Mouse (Mus musculus) forebrain, postnatal 0 days (tissue): ENCODE measurements at regions not wholly inside any gene's neighbourhood (a gene's known extent, or its start where the extent isn't known, plus 50 kb on each side); places are given as distances from the start of the nearest gene placed in this dataset.

Experiments used
- ATAC-seq: fragments of 200-750 bp; cut with Nextera tagmentation; 2 replicates; pipeline ENCODE4 v1.8.0; 2017; ENCODE audit warnings: mild to moderate bottlenecking, moderate library complexity
- DNase-seq: peaks from one replicate; pipeline ENCODE4 v3.0.0-alpha.2; 2015
- H3K27ac ChIP-seq: fragments of 300-500 bp; sonication (generic); 2 replicates; pipeline ENCODE4 v1.5.1; 2014; ENCODE audit warnings: low read depth, mild to moderate bottlenecking, antibody characterized with exemption, low read length, moderate library complexity, mixed read lengths
- H3K27me3 ChIP-seq: fragments of 300-500 bp; sonication (generic); 2 replicates; pipeline ENCODE4 v1.6.1; 2014; ENCODE audit warnings: mild to moderate bottlenecking, low read length, mixed read lengths; ENCODE audit not compliant: insufficient read depth
- H3K36me3 ChIP-seq: fragments of 300-500 bp; sonication (generic); 2 replicates; pipeline ENCODE4 v1.6.1; 2014; ENCODE audit warnings: mild to moderate bottlenecking, moderate library complexity; ENCODE audit not compliant: insufficient read depth
- H3K4me1 ChIP-seq: fragments of 300-500 bp; sonication (generic); 2 replicates; pipeline ENCODE4 v1.6.1; 2014; ENCODE audit warnings: antibody characterized with exemption; ENCODE audit not compliant: insufficient read depth
- H3K4me2 ChIP-seq: fragments of 300-500 bp; sonication (generic); 2 replicates; pipeline ENCODE4 v1.6.1; 2014; ENCODE audit warnings: low read depth, mild to moderate bottlenecking, moderate library complexity
- H3K4me3 ChIP-seq: fragments of 300-500 bp; sonication (generic); 2 replicates; pipeline ENCODE4 v1.5.1; 2014; ENCODE audit warnings: low read depth, low read length, mixed read lengths
- H3K9ac ChIP-seq: fragments of 300-500 bp; sonication (generic); 2 replicates; pipeline ENCODE4 v1.6.1; 2014; ENCODE audit warnings: mild to moderate bottlenecking
- H3K9me3 ChIP-seq: fragments of 300-500 bp; sonication (generic); 2 replicates; pipeline ENCODE4 v1.6.1; 2016; ENCODE audit warnings: low read length
- CTCF ChIP-seq: sonication (generic); IDR thresholded peaks from 2 replicates; pipeline ENCODE4 v1.5.1; 2016; ENCODE audit warnings: antibody characterized with exemption, control low read depth, low read depth
- WGBS: fragments of 180-500 bp; shearing (Covaris S2); extraction: QIAGEN DNeasy Blood & Tissue Kit; methylation state at CpG from one replicate; pipeline ENCODE4 v1.1.7; 2014; 5-methylcytosine and 5-hydroxymethylcytosine counted together

DNA sequence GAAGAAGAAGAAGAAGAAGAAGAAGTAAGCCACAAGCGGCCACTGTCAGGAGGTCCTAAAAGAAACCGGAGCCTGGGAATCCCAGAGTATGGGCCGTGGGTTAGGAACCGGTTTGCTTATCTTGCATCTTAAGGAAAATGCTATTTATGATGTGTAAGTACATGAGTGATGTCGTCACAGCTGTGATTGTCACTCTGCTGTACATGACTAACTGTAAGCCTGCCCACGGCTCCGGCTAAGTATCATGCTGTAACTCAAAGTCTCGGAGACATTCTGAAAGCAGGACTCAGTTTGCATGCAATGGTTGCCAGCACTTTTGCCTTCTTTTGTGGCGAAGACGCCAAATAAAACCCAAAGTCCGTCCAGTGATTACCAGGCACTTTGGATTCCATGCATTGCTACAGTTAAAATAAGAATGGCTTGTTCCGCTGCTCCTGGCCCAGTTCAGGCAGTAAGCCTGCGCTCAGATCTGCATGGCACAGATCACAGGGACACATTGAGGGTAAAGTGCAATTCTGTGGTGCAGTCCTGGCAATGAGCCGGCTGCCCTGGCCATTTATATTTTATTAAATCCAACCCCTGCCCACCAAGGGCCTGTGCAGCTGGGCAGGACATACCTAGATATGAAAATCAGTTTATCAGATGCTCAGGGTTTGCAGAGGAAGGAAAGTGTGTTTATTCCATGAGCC, 98.6 kb downstream of the Utp6 start:
- H3K36me3 ChIP-seq: no peaks in the 10 kb centered on the region
- no peaks in the 10 kb centered on the region for H3K27me3 ChIP-seq
- no peak for DNase-seq
- no peak overlapping the region for H3K9ac ChIP-seq
- ATAC-seq: no peak
- H3K4me2 ChIP-seq: no peak overlapping the region
- no peaks in the 10 kb centered on the region for H3K9me3 ChIP-seq
- 80% methylated on average over 14 of the region's 14 CpGs for WGBS
- no peak overlapping the region for H3K4me3 ChIP-seq
- no peak for TF ChIP-seq CTCF
- no peak overlapping the region for H3K27ac ChIP-seq
- no peaks in the 10 kb centered on the region for H3K4me1 ChIP-seq

DNA sequence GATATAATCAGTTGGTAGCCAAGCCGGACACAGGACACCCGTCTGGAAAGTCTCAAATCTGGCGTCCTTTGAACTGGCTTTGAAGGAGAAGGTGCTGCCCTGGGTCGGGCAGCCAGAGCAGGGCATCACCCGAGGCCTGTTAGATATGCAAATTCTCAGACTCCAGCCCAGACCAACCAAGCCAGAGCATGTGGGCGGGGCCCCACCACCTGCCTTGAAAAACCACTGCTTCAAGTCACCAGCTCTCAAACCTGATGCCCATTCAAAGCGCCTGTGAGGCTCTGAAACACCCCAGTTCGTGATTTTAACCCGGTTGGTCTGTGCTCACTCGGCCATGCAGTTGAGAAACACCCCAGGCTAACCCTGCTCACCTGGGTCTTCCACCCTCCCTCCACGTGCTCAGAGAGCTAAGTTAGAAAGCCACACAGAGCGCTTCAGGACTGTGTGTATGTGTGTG, 101.6 kb downstream of the Utp6 start:
- Histone ChIP-seq H3K36me3 (no peaks in the 10 kb centered on the region), H3K4me2 (no peak overlapping the region), H3K4me1 (no peaks in the 10 kb centered on the region), H3K27ac (no peak overlapping the region), H3K9me3 (no peaks in the 10 kb centered on the region), H3K4me3 (no peak overlapping the region), H3K27me3 (no peaks in the 10 kb centered on the region), H3K9ac (no peak overlapping the region)
- DNase-seq (no peak), ATAC-seq (no peak)
- 32% methylated on average over 12 of the region's 12 CpGs for WGBS
- TF ChIP-seq CTCF: no peak

DNA sequence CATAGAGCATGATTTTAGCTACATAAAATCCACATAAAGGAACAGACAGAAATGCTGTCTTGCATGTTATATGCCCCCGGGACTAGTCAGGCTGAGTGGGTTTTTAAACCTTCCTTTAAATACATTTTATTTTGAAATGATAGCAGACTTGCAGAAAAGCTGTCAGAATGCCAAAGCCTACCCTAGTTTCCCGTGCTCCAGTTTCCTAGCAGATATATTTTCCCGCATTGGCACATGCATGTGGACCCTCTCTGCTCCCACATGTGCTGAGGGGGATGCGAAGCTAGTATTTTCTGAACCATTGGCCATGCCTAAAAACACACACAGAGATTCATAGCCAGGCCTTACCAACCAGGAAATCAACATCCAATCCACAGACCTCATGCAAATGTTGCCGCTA, 105.8 kb downstream of the Utp6 start:
- ATAC-seq (no peak), DNase-seq (peak; percentile 52)
- WGBS: 59% methylated on average over 5 of the region's 5 CpGs
- H3K4me2 ChIP-seq: no peak overlapping the region
- H3K36me3 ChIP-seq: no peaks in the 10 kb centered on the region
- no peaks in the 10 kb centered on the region for H3K4me1 ChIP-seq
- H3K9ac ChIP-seq: no peak overlapping the region
- H3K9me3 ChIP-seq: no peaks in the 10 kb centered on the region
- H3K27ac ChIP-seq: no peak overlapping the region
- no peak for TF ChIP-seq CTCF
- H3K27me3 ChIP-seq: no peaks in the 10 kb centered on the region
- H3K4me3 ChIP-seq: no peak overlapping the region

DNA sequence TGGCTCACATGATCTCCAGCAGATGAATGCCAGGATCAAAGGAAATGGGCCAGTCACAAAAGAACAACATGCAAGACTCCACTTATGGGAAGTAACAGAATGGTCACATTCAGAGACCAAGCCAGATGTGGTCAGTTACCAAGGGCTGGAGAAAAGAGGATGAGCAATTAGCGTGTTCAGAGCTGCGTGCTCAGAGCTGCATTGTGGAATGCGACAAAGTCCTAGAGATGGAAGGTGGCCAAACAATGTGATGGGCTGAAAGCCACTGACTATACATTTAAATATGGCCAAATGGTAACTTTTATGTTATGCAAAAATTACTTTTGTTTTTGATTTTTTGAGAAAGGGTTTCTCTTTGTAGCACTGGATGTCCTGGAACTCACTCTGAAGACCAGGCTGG, 112.6 kb downstream of the Utp6 start:
- no peak overlapping the region for H3K9ac ChIP-seq
- H3K36me3 ChIP-seq: no peaks in the 10 kb centered on the region
- H3K4me1 ChIP-seq: no peaks in the 10 kb centered on the region
- no peak for DNase-seq
- H3K4me3 ChIP-seq: no peak overlapping the region
- 65% methylated on average over 3 of the region's 3 CpGs for WGBS
- no peaks in the 10 kb centered on the region for H3K9me3 ChIP-seq
- no peak overlapping the region for H3K4me2 ChIP-seq
- no peak overlapping the region for H3K27ac ChIP-seq
- no peak for ATAC-seq
- no peaks in the 10 kb centered on the region for H3K27me3 ChIP-seq
- TF ChIP-seq CTCF: no peak

DNA sequence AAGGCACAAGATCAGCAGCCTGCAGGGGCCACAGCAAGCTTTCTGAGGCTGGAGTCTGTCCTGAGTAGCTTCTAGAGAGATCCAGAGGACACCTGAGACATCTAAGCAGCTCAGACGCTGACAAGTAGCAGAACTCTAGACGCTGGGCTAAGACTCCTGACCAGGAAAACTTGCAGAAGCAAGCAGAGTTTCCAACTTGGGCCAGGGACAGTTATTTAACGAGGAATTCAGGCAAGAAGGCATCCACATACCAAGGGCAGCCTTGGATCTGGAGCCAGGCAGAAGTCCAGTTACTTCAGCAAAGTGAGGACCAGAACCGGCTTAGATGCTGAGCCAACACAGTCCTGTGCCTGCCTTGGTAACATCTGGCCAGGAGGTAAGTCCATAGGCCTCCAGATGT, 117.8 kb downstream of the Utp6 start:
- ATAC-seq (no peak), DNase-seq (no peak)
- TF ChIP-seq CTCF: no peak
- H3K27me3 ChIP-seq: no peaks in the 10 kb centered on the region
- no peak overlapping the region for H3K9ac ChIP-seq
- no peak overlapping the region for H3K4me2 ChIP-seq
- H3K9me3 ChIP-seq: no peaks in the 10 kb centered on the region
- H3K4me3 ChIP-seq: no peak overlapping the region
- no peak overlapping the region for H3K27ac ChIP-seq
- WGBS: 84% methylated on average over 4 of the region's 4 CpGs
- H3K4me1 ChIP-seq: no peaks in the 10 kb centered on the region
- H3K36me3 ChIP-seq: no peaks in the 10 kb centered on the region

DNA sequence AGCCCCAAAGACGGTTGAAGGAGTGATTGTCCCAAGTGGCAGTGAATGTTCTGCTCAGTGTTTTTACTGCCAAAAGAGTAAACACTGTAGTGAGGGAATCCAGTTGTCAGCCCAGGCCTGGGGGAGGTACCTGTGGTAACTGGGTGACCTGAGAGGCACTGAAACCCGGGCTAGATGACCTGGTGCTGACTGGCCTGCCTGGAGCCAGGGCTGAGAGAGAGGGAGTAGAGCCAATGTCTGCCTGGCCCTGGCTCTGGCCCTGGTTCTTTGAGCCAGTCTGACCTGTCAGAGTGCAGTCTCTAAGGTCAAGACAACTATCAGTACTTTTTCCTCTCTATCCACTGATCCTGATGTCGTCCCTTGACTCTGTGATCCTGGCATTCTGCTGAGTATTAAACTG, 119.2 kb downstream of the Utp6 start:
- 72% methylated on average over 3 of the region's 3 CpGs for WGBS
- Histone ChIP-seq H3K27ac (no peak overlapping the region), H3K27me3 (no peaks in the 10 kb centered on the region), H3K4me1 (no peaks in the 10 kb centered on the region), H3K9me3 (no peaks in the 10 kb centered on the region), H3K4me3 (no peak overlapping the region), H3K4me2 (no peak overlapping the region), H3K9ac (no peak overlapping the region), H3K36me3 (no peaks in the 10 kb centered on the region)
- no peak for TF ChIP-seq CTCF
- ATAC-seq: no peak
- no peak for DNase-seq

DNA sequence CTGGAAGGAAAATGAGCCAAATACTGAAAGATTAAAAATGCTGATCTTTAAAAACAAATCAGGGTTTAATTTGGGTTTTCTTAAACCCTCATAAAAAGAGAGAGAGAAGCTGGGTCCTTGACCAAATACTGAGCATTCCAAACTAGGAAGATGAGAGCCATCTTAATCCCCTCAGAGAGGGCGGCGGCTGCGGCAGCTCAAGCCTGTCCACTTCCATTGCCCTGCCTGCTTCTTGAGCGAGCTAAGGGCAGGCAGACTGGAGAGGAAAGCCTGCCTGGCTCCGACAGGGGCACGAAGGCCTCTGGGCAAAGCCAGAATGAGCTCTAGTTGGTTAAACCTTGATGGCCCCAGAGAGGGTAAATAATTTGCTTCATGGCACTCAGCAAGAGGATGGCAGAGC, 122.2 kb downstream of the Utp6 start:
- ATAC-seq: no peak
- H3K9me3 ChIP-seq: no peaks in the 10 kb centered on the region
- H3K4me1 ChIP-seq: no peaks in the 10 kb centered on the region
- H3K27me3 ChIP-seq: no peaks in the 10 kb centered on the region
- no peak for DNase-seq
- no peak for TF ChIP-seq CTCF
- H3K9ac ChIP-seq: no peak overlapping the region
- 79% methylated on average over 6 of the region's 6 CpGs for WGBS
- no peak overlapping the region for H3K4me2 ChIP-seq
- no peak overlapping the region for H3K27ac ChIP-seq
- no peaks in the 10 kb centered on the region for H3K36me3 ChIP-seq
- no peak overlapping the region for H3K4me3 ChIP-seq
